31 mouse cellular contexts compared by ENCODE assay signal in the genomic region with DNA sequence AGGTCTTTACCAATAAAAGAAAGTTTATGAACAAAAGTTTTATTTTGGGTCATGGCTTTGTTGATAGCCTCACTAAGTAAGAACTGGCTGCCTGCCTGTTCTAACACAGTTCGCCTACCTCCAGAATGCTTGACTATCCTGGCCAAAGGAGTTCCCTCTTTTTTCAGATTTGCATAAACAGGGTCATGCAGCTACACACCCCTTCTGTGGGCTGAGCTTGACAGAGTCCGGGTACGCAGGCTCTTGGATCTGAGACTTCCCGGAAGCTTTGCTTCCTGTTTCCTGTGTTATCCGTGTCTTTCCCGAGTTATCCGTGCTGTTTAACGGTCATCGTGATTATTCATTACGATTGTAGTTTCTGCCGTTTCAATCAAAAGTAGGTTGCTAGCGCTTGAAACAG. TPM values are rescaled to one million over a fixed set of nuclear protein-coding genes. Genes with fewer than 3 reads are reported as not detected.
"Had no signal": no experiment of that assay in that cellular context is flagged by ENCODE, and none has a peak within 500 bp of the region (broad histone marks: within the 10 kb centered on the region; RNA-seq: fewer than 3 reads in every experiment).

No protein-coding gene starts in this region.

- H3K27ac ChIP-seq: heart, adult 2 months; heart, embryonic 13.5 days; heart, embryonic 15.5 days; hindbrain, embryonic 10.5 days; hindbrain, embryonic 12.5 days; hindbrain, embryonic 14.5 days; intestine, embryonic 15.5 days; layer of hippocampus, adult 2 months; left cerebral cortex, adult 2 months; limb, embryonic 10.5 days; limb, embryonic 12.5 days; liver, embryonic 13.5 days had no signal

- H3K9me3 ChIP-seq: heart, embryonic 13.5 days; heart, embryonic 15.5 days; hindbrain, embryonic 10.5 days; hindbrain, embryonic 12.5 days; intestine, embryonic 15.5 days; limb, embryonic 10.5 days; limb, embryonic 12.5 days; liver, embryonic 13.5 days had no signal

- H3K4me2 ChIP-seq: heart, embryonic 11.5 days; heart, embryonic 13.5 days; heart, embryonic 15.5 days; hindbrain, embryonic 12.5 days; hindbrain, embryonic 14.5 days; intestine, embryonic 15.5 days; limb, embryonic 12.5 days; liver, embryonic 11.5 days; liver, embryonic 13.5 days had no signal

- H3K9ac ChIP-seq: heart, embryonic 13.5 days; heart, embryonic 15.5 days; hindbrain, embryonic 12.5 days; hindbrain, embryonic 14.5 days; intestine, embryonic 15.5 days; limb, embryonic 12.5 days; liver, embryonic 13.5 days had no signal

- H3K27me3 ChIP-seq: heart, embryonic 15.5 days; intestine, embryonic 15.5 days had no signal

- H3K4me1 ChIP-seq: hindbrain, embryonic 12.5 days had no signal

- H3K4me3 ChIP-seq: heart, adult 2 months; heart, embryonic 13.5 days; heart, embryonic 15.5 days; hindbrain, embryonic 10.5 days; hindbrain, embryonic 12.5 days; intestine, embryonic 15.5 days; layer of hippocampus, adult 2 months; left cerebral cortex, adult 2 months; limb, embryonic 10.5 days; limb, embryonic 12.5 days; liver, embryonic 13.5 days had no signal

- H3K36me3 ChIP-seq: heart, embryonic 13.5 days; heart, embryonic 15.5 days; hindbrain, embryonic 10.5 days; hindbrain, embryonic 12.5 days; intestine, embryonic 15.5 days; limb, embryonic 10.5 days; limb, embryonic 12.5 days; liver, embryonic 13.5 days had no signal

- ATAC-seq: hindbrain, embryonic 16.5 days; inflammation-experienced regulatory T-cells, adult 6 months; intestine, embryonic 15.5 days; intestine, postnatal 0 days had no signal

- DNase-seq: gastrocnemius, postnatal 10 days; gastrocnemius, postnatal 25 days; heart, adult 2 months; heart, postnatal 4 days; kidney, adult 18-20 months; kidney, adult 8-10 months; kidney, postnatal 10 days; kidney, postnatal 25 days; kidney, postnatal 4 days; liver; liver, embryonic 13.5 days had no signal

RNA-seq across cellular contexts. Expression of a gene that starts 14.4 kb away (rescaled TPM):
- total RNA-seq: gastrocnemius, adult 18-20 months; gastrocnemius, postnatal 25 days; heart, adult 2 months; heart, postnatal 25 days had no signal
- polyA plus RNA-seq: gonadal fat pad, adult 2 months; heart, adult 2 months; inflammation-experienced regulatory T-cells, adult 6 months; kidney, embryonic 14.5 days; kidney, embryonic 16.5 days; limb, embryonic 10.5 days; liver, embryonic 11.5 days; liver, embryonic 13.5 days had no signal

RNA-seq across cellular contexts. Expression of a gene that starts 35.9 kb away (rescaled TPM):
- total RNA-seq: gastrocnemius, adult 18-20 months had no signal
